Mouse (Mus musculus) layer of hippocampus, postnatal 25 days (tissue): ENCODE measurements at regions not wholly inside any gene's neighbourhood (a gene's known extent, or its start where the extent isn't known, plus 50 kb on each side); places are given as distances from the start of the nearest gene placed in this dataset.

Source experiments
- DNase-seq, 2 experiments: peaks; one replicate each; pipeline ENCODE4 v3.0.0; 2022; ENCODE audit warnings: mixed read lengths in 2 of 2, low spot score in 1 of 2; ENCODE audit errors: extremely low spot score in 1 of 2

- no peak for DNase-seq
Observed at GRCm38 (mm10) chr4:114712921-114713527, 108.5 kb upstream of the Gm12830 start.

- no peak for DNase-seq
Observed at GRCm38 (mm10) chr4:114716703-114717102, 104.8 kb upstream of the Gm12830 start.

- DNase-seq: no peak
Observed at GRCm38 (mm10) chr4:114720696-114721095, 100.8 kb upstream of the Gm12830 start.

GRCm38 (mm10) chr4:114721386-114721785 is 100.1 kb upstream of the Gm12830 start:
- no peak for DNase-seq

- DNase-seq: no peak
Observed at GRCm38 (mm10) chr4:114728235-114729000, 93.1 kb upstream of the Gm12830 start.

- DNase-seq: no peak
Observed at GRCm38 (mm10) chr4:114733256-114734004, 88.1 kb upstream of the Gm12830 start.

GRCm38 (mm10) chr4:114738903-114739667 is 82.4 kb upstream of the Gm12830 start:
- DNase-seq: no peak

GRCm38 (mm10) chr4:114748131-114748530 is 73.4 kb upstream of the Gm12830 start:
- DNase-seq: no peak

GRCm38 (mm10) chr4:114759837-114760236 is 61.7 kb upstream of the Gm12830 start:
- DNase-seq: no peak

- no peak for DNase-seq
Observed at GRCm38 (mm10) chr4:114766643-114767393, 54.7 kb upstream of the Gm12830 start.
